Mouse (Mus musculus): ENCODE measurements around the gene 1600014C23Rik. TPM values are rescaled to one million over a fixed set of nuclear protein-coding genes. Genes with fewer than 3 reads are reported as not detected.
A peak's percentile ranks its signal among the peaks of the same experiment; 100 is the strongest.

Gene 1600014C23Rik
- polyA plus RNA-seq, 1 experiment from 2014 or later: not detected

DNA sequence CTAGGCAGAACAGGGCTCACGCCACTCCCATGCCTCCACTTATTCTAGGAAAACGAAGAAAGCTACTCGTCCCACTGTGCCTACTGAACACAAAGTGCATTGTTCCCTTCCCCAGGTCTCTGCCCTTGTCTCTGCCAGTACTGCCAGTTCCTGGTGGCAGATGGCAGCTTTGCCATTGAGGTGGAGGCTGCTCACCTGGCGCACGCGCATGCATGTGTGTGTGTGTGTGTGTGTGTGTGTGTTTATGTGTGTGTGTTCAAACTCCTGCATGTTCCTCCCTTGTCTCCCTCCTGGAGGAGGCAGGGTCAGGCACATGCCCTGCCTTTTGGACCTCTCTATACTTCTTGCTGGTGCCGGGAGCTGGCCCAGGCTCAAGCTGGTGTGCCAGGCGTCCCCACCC lies 38.5 kb upstream of the 1600014C23Rik start:
- no peak overlapping the region for H3K4me3 ChIP-seq (ENCODE audit: low read depth, low read length)
- H3K9me3 ChIP-seq (ENCODE audit: control insufficient read depth, low read length): no peaks in the 10 kb centered on the region
- 71% methylated on average over 8 of the region's 8 CpGs for WGBS
- no peak for ATAC-seq (ENCODE audit: low FRiP score, low TSS enrichment)
- no peak overlapping the region for H3K4me2 ChIP-seq (replicated peaks; ENCODE audit: low read depth)
- no peak overlapping the region for H3K27ac ChIP-seq (replicated peaks)
- H3K36me3 ChIP-seq (ENCODE audit: control insufficient read depth, insufficient read depth, low read length): no peaks in the 10 kb centered on the region
- DNase-seq (ENCODE audit: low spot score): no peak
- peaks cover 4% of the 10 kb centered on the region; the same call in 1 of the 2 replicates for H3K4me1 ChIP-seq (replicated peaks; ENCODE audit: control insufficient read depth, insufficient read depth)
- TF ChIP-seq CTCF (IDR thresholded peaks at IDR 0.05; ENCODE audit: low read depth): no peak
- TF ChIP-seq EP300 (optimal IDR thresholded peaks at IDR 0.05): no peak
- H3K9ac ChIP-seq (ENCODE audit: low read length): no peak overlapping the region
- no peaks in the 10 kb centered on the region for H3K27me3 ChIP-seq (ENCODE audit: control insufficient read depth, insufficient read depth, low read length)

DNA sequence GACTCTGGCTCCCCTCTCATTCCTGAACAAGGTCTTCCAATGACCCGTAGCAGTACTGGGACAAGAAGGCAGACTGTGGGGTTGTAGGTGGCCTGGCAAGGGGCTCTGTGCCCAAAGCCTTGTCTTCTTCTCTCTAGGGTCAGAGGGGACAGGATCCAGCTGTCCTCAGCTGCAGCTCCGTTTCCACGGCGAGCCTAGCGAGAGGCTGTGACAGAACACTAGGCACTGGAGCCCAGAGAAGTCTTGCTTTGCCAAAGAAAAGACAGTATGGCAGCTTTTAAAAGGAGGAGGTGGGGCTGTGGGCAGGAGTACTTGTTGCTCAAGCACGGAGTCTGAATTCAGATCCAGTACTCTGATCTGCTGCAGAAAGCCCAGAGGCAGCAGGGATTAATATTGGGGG lies 36.8 kb upstream of the 1600014C23Rik start:
- Histone ChIP-seq H3K27ac (replicated peaks) (0 out of 2 replicates have a peak overlapping the region, but pooled peaks have one; percentile 45), H3K4me3 (ENCODE audit: low read depth, low read length) (no peak overlapping the region), H3K4me1 (replicated peaks; ENCODE audit: control insufficient read depth, insufficient read depth) (peaks cover 14% of the 10 kb centered on the region), H3K27me3 (ENCODE audit: control insufficient read depth, insufficient read depth, low read length) (no peaks in the 10 kb centered on the region), H3K9ac (ENCODE audit: low read length) (no peak overlapping the region), H3K36me3 (ENCODE audit: control insufficient read depth, insufficient read depth, low read length) (no peaks in the 10 kb centered on the region), H3K4me2 (replicated peaks; ENCODE audit: low read depth) (no peak overlapping the region), H3K9me3 (ENCODE audit: control insufficient read depth, low read length) (no peaks in the 10 kb centered on the region)
- no peak for ATAC-seq (ENCODE audit: low FRiP score, low TSS enrichment)
- 49% methylated on average over 6 of the region's 6 CpGs for WGBS
- TF ChIP-seq CTCF (IDR thresholded peaks at IDR 0.05; ENCODE audit: low read depth) (no peak), EP300 (optimal IDR thresholded peaks at IDR 0.05) (no peak)
- no peak for DNase-seq (ENCODE audit: low spot score)

DNA sequence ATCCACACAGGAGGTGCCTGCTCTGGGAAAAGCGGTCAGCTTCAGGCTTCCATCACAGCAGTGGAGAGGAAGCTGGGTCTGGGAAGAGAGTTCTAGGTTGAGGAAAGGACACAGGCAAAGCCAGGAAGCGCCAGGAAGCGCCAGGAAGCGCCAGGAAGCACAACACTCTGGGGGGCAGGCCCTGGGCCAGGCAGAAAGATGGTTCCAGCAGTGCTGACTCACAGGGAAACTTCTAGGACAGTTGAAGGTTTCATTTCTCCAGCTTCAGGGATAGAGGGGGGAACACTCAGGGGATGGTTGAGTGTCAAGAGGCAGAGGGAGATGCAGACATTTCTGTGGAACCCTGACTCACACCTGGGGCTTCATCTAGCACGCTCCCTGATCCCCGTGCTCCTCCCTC lies 36.2 kb upstream of the 1600014C23Rik start:
- Histone ChIP-seq H3K4me2 (replicated peaks; ENCODE audit: low read depth) (no peak overlapping the region), H3K27ac (replicated peaks) (peak overlapping the region; percentile 8; the same call in 1 of the 2 replicates), H3K4me3 (ENCODE audit: low read depth, low read length) (no peak overlapping the region), H3K27me3 (ENCODE audit: control insufficient read depth, insufficient read depth, low read length) (no peaks in the 10 kb centered on the region), H3K4me1 (replicated peaks; ENCODE audit: control insufficient read depth, insufficient read depth) (peaks cover 14% of the 10 kb centered on the region), H3K9ac (ENCODE audit: low read length) (no peak overlapping the region), H3K36me3 (ENCODE audit: control insufficient read depth, insufficient read depth, low read length) (no peaks in the 10 kb centered on the region), H3K9me3 (ENCODE audit: control insufficient read depth, low read length) (no peaks in the 10 kb centered on the region)
- no peak for ATAC-seq (ENCODE audit: low FRiP score, low TSS enrichment)
- DNase-seq (ENCODE audit: low spot score): no peak
- TF ChIP-seq EP300 (optimal IDR thresholded peaks at IDR 0.05) (no peak), CTCF (IDR thresholded peaks at IDR 0.05; ENCODE audit: low read depth) (no peak)
- 82% methylated on average over 6 of the region's 6 CpGs for WGBS

DNA sequence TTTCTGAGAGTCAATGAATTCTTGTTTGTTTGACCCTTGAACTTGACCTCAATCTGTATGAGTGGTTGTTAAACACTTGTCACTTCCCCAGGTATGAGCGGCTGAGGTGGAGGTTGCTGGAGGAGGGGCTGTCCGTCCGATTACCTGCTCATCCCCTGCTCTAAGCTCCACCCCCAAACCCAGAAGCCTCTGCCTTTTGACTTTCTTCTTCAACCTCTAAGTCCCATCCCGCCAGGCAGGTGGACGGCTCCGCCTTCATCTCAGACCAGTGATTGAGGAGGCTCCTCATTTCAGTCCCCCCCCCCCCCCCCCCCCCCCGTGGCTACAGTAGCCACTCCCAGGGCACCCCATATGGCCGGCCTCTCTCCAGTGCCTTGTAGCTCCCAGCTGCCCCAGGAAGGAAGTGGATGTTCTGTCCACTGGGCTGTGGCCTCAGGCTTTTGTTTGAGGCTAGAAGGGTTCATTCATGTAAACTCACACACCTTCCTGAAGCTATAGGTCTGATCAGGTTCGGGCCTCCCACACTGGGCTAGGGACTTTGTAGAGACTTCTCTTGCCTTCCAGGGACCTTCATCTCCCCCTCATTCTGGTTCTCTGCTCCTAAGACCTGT lies 34.0 kb upstream of the 1600014C23Rik start:
- WGBS: 24% methylated on average over 8 of the region's 9 CpGs
- H3K27ac ChIP-seq (replicated peaks): peak overlapping the region; percentile 85
- H3K27me3 ChIP-seq (ENCODE audit: control insufficient read depth, insufficient read depth, low read length): no peaks in the 10 kb centered on the region
- no peaks in the 10 kb centered on the region for H3K9me3 ChIP-seq (ENCODE audit: control insufficient read depth, low read length)
- no peak overlapping the region for H3K9ac ChIP-seq (ENCODE audit: low read length)
- DNase-seq (ENCODE audit: low spot score): peak; percentile 80
- H3K4me2 ChIP-seq (replicated peaks; ENCODE audit: low read depth): peak overlapping the region; percentile 15
- H3K4me1 ChIP-seq (replicated peaks; ENCODE audit: control insufficient read depth, insufficient read depth): peaks cover 14% of the 10 kb centered on the region
- no peak overlapping the region; the same call in 1 of the 2 replicates for H3K4me3 ChIP-seq (ENCODE audit: low read depth, low read length)
- TF ChIP-seq CTCF (IDR thresholded peaks at IDR 0.05; ENCODE audit: low read depth) (no peak), EP300 (optimal IDR thresholded peaks at IDR 0.05) (peak; percentile 1)
- H3K36me3 ChIP-seq (ENCODE audit: control insufficient read depth, insufficient read depth, low read length): no peaks in the 10 kb centered on the region
- peak; percentile 61 for ATAC-seq (ENCODE audit: low FRiP score, low TSS enrichment)

DNA sequence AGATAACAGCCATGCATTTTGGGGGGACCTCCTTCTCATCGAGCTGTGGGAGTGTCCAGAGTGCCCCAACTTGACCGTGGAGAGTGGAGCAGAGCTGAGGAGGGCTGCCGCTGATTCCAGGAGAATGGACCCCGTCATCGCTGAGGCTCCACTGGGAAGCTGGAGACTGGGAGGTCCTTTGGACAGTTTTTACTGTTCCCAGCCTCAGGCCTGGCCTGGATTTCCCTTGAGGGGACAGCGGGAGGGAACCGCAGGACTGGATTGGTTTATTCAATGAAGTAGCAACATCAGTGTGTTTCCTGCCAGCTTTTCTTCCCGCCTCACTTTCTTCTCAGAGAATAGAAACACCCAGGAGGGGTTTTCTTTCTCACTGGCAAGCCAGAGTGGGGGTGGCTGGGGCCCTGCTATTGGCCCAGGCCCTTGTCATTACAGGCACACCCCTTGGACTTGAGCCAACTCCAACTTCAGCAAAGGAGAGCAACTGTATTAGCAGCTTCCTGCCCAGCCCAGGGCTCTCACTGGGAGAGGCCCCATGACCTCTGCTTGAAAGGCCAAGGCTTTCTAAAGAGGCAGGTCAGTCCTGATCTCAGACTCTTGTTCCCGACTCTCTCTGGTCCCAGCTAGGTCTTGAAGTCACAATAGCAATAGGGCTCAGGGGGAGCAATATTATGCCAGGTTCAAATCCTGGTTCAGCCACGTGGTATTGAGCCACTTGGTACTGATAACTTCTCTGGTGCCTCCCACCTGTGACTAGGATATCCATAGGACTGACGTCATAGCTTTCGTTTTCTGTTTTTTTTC lies 33.3 kb upstream of the 1600014C23Rik start:
- Histone ChIP-seq H3K4me2 (replicated peaks; ENCODE audit: low read depth) (peak overlapping the region; percentile 15), H3K9ac (ENCODE audit: low read length) (0 out of 2 replicates have a peak overlapping the region, but pooled peaks have one; percentile 23), H3K4me3 (ENCODE audit: low read depth, low read length) (no peak overlapping the region; the same call in 1 of the 2 replicates), H3K4me1 (replicated peaks; ENCODE audit: control insufficient read depth, insufficient read depth) (peaks cover 14% of the 10 kb centered on the region), H3K27ac (replicated peaks) (peak overlapping the region; percentile 85), H3K9me3 (ENCODE audit: control insufficient read depth, low read length) (no peaks in the 10 kb centered on the region), H3K36me3 (ENCODE audit: control insufficient read depth, insufficient read depth, low read length) (no peaks in the 10 kb centered on the region), H3K27me3 (ENCODE audit: control insufficient read depth, insufficient read depth, low read length) (no peaks in the 10 kb centered on the region)
- WGBS: 3% methylated on average over 12 of the region's 12 CpGs
- peak; percentile 94 for ATAC-seq (ENCODE audit: low FRiP score, low TSS enrichment)
- peak; percentile 96 for DNase-seq (ENCODE audit: low spot score)
- peak; percentile 7 for TF ChIP-seq EP300 (optimal IDR thresholded peaks at IDR 0.05)
- TF ChIP-seq CTCF (IDR thresholded peaks at IDR 0.05; ENCODE audit: low read depth): no peak

DNA sequence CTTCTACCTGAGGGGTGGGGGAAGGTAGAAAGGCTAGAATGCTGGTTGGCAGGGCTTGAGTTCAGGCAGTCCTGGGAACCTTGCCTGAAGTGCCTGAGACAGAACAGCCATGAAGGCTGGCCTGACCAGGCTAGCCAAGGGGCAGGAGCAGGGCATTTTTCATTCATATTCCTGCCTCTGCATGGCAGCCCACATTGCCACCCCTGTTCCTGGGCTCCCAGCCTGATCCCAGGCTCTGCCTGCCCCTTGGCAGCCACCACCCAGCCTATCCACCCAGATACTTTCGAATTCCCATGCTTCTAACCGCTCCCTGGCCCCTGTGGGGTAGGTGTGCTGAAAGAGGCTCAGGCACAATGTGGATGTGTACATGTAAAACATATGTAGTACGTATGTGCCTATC lies 32.3 kb upstream of the 1600014C23Rik start:
- peaks cover 14% of the 10 kb centered on the region for H3K4me1 ChIP-seq (replicated peaks; ENCODE audit: control insufficient read depth, insufficient read depth)
- H3K9me3 ChIP-seq (ENCODE audit: control insufficient read depth, low read length): no peaks in the 10 kb centered on the region
- 59% methylated on average over 3 of the region's 3 CpGs for WGBS
- no peak for TF ChIP-seq EP300 (optimal IDR thresholded peaks at IDR 0.05)
- TF ChIP-seq CTCF (IDR thresholded peaks at IDR 0.05; ENCODE audit: low read depth): no peak
- no peak overlapping the region for H3K4me3 ChIP-seq (ENCODE audit: low read depth, low read length)
- no peak overlapping the region for H3K9ac ChIP-seq (ENCODE audit: low read length)
- H3K36me3 ChIP-seq (ENCODE audit: control insufficient read depth, insufficient read depth, low read length): no peaks in the 10 kb centered on the region
- no peak for DNase-seq (ENCODE audit: low spot score)
- ATAC-seq (ENCODE audit: low FRiP score, low TSS enrichment): no peak
- no peak overlapping the region for H3K4me2 ChIP-seq (replicated peaks; ENCODE audit: low read depth)
- H3K27me3 ChIP-seq (ENCODE audit: control insufficient read depth, insufficient read depth, low read length): no peaks in the 10 kb centered on the region
- peak overlapping the region; percentile 85; the same call in 1 of the 2 replicates for H3K27ac ChIP-seq (replicated peaks)

Measured in stomach, postnatal 0 days (tissue).